Mouse (Mus musculus) intestine, embryonic 15.5 days (tissue): ENCODE measurements at regions not wholly inside any gene's neighbourhood (a gene's known extent, or its start where the extent isn't known, plus 50 kb on each side); places are given as distances from the start of the nearest gene placed in this dataset.

ENCODE experiments used
- ATAC-seq: fragments of 200-750 bp; cut with Nextera tagmentation; 2 replicates; pipeline ENCODE4 v1.8.0; 2017; ENCODE audit warnings: moderate TSS enrichment, moderate library complexity
- H3K27ac ChIP-seq: fragments of 300-500 bp; sonication (generic); 2 replicates; pipeline ENCODE4 v1.5.1; 2015; ENCODE audit warnings: mild to moderate bottlenecking, inconsistent platforms
- H3K27me3 ChIP-seq: fragments of 300-500 bp; sonication (generic); replicated peaks from 2 replicates; pipeline ENCODE4 v1.6.1; 2015; ENCODE audit warnings: inconsistent platforms
- H3K36me3 ChIP-seq: fragments of 300-500 bp; sonication (generic); 2 replicates; pipeline ENCODE4 v1.6.1; 2015; ENCODE audit warnings: inconsistent platforms
- H3K4me1 ChIP-seq: fragments of 300-500 bp; sonication (generic); replicated peaks from 2 replicates; pipeline ENCODE4 v1.6.1; 2015; ENCODE audit warnings: inconsistent platforms
- H3K4me2 ChIP-seq: fragments of 300-500 bp; sonication (generic); replicated peaks from 2 replicates; pipeline ENCODE4 v1.6.1; 2015; ENCODE audit warnings: mild to moderate bottlenecking, inconsistent platforms
- H3K4me3 ChIP-seq: fragments of 300-500 bp; sonication (generic); replicated peaks from 2 replicates; pipeline ENCODE4 v1.5.1; 2015; ENCODE audit warnings: inconsistent platforms
- H3K9ac ChIP-seq: fragments of 300-500 bp; sonication (generic); 2 replicates; pipeline ENCODE4 v1.6.1; 2015; ENCODE audit warnings: inconsistent platforms
- H3K9me3 ChIP-seq: fragments of 300-500 bp; sonication (generic); 2 replicates; pipeline ENCODE4 v1.6.1; 2016; ENCODE audit warnings: inconsistent platforms
- WGBS: fragments of 180-500 bp; shearing (Covaris S2); methylation state at CpG from one replicate; pipeline ENCODE4 v1.1.7; 2015; 5-methylcytosine and 5-hydroxymethylcytosine counted together

- Histone ChIP-seq H3K27me3 (no peaks in the 10 kb centered on the region), H3K4me3 (no peak overlapping the region), H3K9me3 (no peaks in the 10 kb centered on the region), H3K4me2 (no peak overlapping the region), H3K36me3 (no peaks in the 10 kb centered on the region), H3K4me1 (peaks cover 7% of the 10 kb centered on the region; the same call in 1 of the 2 replicates), H3K27ac (no peak overlapping the region), H3K9ac (no peak overlapping the region)
- WGBS: 49% methylated on average over 4 of the region's 4 CpGs
- no peak for ATAC-seq
Measured at GRCm38 (mm10) chr12:54444416-54444815, 212.0 kb downstream of the Sptssa start.

DNA sequence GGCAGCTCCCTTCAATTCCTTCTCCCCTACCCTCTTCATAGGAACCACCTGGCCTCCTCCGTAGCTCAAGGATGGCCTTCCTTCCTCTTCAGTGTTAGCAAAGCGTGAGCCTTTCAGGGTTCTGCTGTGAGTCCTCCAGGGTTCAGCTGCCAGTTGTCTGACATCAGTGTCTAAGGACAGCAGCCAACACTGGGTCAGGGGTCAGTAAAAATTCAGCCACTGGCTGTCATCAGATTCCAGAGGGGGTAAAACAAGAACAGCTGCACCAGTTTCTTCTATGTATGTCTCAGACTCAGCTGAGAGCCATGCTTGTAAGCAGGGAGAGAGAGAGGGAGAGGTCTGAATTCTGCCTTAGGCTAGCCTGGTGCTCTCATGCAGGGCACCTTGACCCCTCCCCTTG, 213.1 kb downstream of the Sptssa start:
- Histone ChIP-seq H3K9me3 (no peaks in the 10 kb centered on the region), H3K27ac (no peak overlapping the region)
- 43% methylated on average over 2 of the region's 2 CpGs for WGBS

GRCm38 (mm10) chr12:54442408-54442807, 214.0 kb downstream of the Sptssa start:
- no peaks in the 10 kb centered on the region for H3K27me3 ChIP-seq
- H3K4me3 ChIP-seq: no peak overlapping the region
- H3K4me1 ChIP-seq: peaks cover 7% of the 10 kb centered on the region; the same call in 1 of the 2 replicates
- no peak overlapping the region for H3K27ac ChIP-seq
- ATAC-seq: no peak
- H3K9ac ChIP-seq: no peak overlapping the region
- H3K9me3 ChIP-seq: no peaks in the 10 kb centered on the region
- H3K4me2 ChIP-seq: no peak overlapping the region
- H3K36me3 ChIP-seq: no peaks in the 10 kb centered on the region
- 70% methylated on average over 11 of the region's 11 CpGs for WGBS

More for the DNA sequence above, 213.1 kb downstream of the Sptssa start:
- Histone ChIP-seq H3K27me3 (no peaks in the 10 kb centered on the region), H3K4me3 (no peak overlapping the region), H3K36me3 (no peaks in the 10 kb centered on the region), H3K9ac (no peak overlapping the region), H3K4me1 (peaks cover 7% of the 10 kb centered on the region; the same call in 1 of the 2 replicates), H3K4me2 (no peak overlapping the region)
- ATAC-seq: peak; percentile 46

GRCm38 (mm10) chr12:54440851-54441593, 215.4 kb downstream of the Sptssa start:
- peaks cover 7% of the 10 kb centered on the region; the same call in 1 of the 2 replicates for H3K4me1 ChIP-seq
- H3K27ac ChIP-seq: no peak overlapping the region
- H3K9ac ChIP-seq: no peak overlapping the region
- ATAC-seq: 0 out of 2 replicates have a peak, but pooled peaks have one; percentile 33
- WGBS: 79% methylated on average over 6 of the region's 6 CpGs
- H3K27me3 ChIP-seq: no peaks in the 10 kb centered on the region
- H3K4me2 ChIP-seq: no peak overlapping the region
- H3K4me3 ChIP-seq: no peak overlapping the region
- no peaks in the 10 kb centered on the region for H3K36me3 ChIP-seq
- no peaks in the 10 kb centered on the region for H3K9me3 ChIP-seq

DNA sequence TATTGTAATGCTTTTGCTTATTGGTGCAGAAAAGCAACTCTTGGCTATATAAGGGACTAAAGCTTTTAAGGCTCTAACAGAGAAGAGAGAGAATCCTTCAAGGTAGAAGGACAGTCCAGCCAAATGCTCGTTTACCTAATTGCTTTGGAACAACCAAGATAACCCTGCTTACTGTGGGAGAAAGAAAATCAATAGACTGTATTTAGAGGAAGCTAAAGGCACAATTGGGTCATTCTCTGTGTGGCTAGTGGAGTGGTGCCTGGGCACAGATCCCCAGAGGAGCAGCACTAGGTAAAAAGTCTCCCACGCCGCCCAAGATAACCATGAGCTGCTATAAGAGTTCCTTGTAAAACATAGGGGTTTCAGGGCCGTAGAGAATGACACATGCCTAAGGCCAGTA, 217.6 kb downstream of the Sptssa start:
- Histone ChIP-seq H3K9me3 (no peaks in the 10 kb centered on the region), H3K4me1 (peaks cover 7% of the 10 kb centered on the region; the same call in 1 of the 2 replicates), H3K9ac (no peak overlapping the region), H3K27ac (no peak overlapping the region), H3K4me3 (no peak overlapping the region), H3K27me3 (no peaks in the 10 kb centered on the region), H3K36me3 (no peaks in the 10 kb centered on the region), H3K4me2 (no peak overlapping the region)
- ATAC-seq: no peak
- WGBS: 72% methylated on average over 4 of the region's 4 CpGs

- Histone ChIP-seq H3K27me3 (no peaks in the 10 kb centered on the region), H3K9me3 (no peaks in the 10 kb centered on the region), H3K4me2 (no peak overlapping the region), H3K36me3 (no peaks in the 10 kb centered on the region), H3K27ac (no peak overlapping the region), H3K4me3 (no peak overlapping the region), H3K4me1 (no peaks in the 10 kb centered on the region), H3K9ac (no peak overlapping the region)
- 88% methylated on average over 6 of the region's 6 CpGs for WGBS
- no peak for ATAC-seq
Measured at GRCm38 (mm10) chr12:54425236-54425635, 221.6 kb upstream of the Egln3 start.

DNA sequence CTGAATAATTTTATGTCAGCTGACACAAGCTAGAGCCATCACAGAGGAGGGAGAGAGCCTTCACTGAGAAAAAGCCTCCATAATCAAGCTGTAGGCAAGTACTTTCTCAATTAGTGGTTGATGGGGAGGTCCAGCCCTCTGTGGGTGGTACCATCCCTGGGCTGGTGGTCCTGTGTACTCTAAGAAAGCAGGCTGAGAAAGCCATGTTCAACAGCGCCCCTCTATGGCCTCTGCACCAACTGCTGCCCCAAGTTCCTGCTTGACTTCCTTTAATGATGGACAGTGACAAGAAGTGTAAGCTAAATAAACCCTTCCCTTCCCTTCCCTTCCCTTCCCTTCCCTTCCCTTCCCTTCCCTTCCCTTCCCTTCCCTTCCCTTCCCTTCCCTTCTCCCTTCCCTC, 211.2 kb upstream of the Egln3 start:
- 65% methylated on average over 1 of the region's 1 CpGs for WGBS
- no peak for ATAC-seq
- Histone ChIP-seq H3K4me3 (no peak overlapping the region), H3K4me2 (no peak overlapping the region), H3K9ac (no peak overlapping the region), H3K27ac (no peak overlapping the region), H3K9me3 (no peaks in the 10 kb centered on the region), H3K27me3 (no peaks in the 10 kb centered on the region), H3K36me3 (no peaks in the 10 kb centered on the region), H3K4me1 (0 out of 2 replicates have a peak, but pooled peaks cover 3% of the 10 kb centered on the region)

DNA sequence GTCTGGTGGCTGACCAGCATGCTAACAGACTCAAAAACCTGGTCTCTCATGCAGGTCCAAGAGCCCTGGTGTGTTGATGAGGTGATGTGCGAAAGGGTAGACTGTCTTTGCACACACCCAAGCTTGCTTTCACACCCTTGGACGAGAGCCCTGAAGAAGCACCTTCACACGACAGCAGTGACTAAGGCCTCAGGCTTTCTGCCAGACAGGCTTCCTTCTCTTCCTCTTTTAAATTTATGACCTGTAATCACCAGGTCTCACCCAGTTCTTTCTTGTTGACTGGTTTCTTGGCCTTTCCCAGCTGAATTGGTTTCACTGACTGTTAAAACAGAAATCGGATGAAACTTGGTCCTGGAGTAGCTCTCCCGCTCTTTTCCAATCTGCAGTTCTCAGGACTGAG, 210.5 kb upstream of the Egln3 start:
- Histone ChIP-seq H3K4me1 (0 out of 2 replicates have a peak, but pooled peaks cover 3% of the 10 kb centered on the region), H3K4me2 (no peak overlapping the region), H3K27me3 (no peaks in the 10 kb centered on the region), H3K36me3 (no peaks in the 10 kb centered on the region), H3K4me3 (no peak overlapping the region), H3K9ac (no peak overlapping the region), H3K27ac (no peak overlapping the region), H3K9me3 (no peaks in the 10 kb centered on the region)
- ATAC-seq: peak; percentile 71
- 50% methylated on average over 5 of the region's 5 CpGs for WGBS

GRCm38 (mm10) chr12:54410038-54410605, 206.5 kb upstream of the Egln3 start:
- Histone ChIP-seq H3K9ac (no peak overlapping the region), H3K4me3 (no peak overlapping the region), H3K4me2 (no peak overlapping the region), H3K9me3 (no peaks in the 10 kb centered on the region), H3K36me3 (no peaks in the 10 kb centered on the region), H3K27ac (no peak overlapping the region), H3K27me3 (no peaks in the 10 kb centered on the region), H3K4me1 (0 out of 2 replicates have a peak, but pooled peaks cover 3% of the 10 kb centered on the region)
- 83% methylated on average over 7 of the region's 7 CpGs for WGBS
- no peak for ATAC-seq

GRCm38 (mm10) chr12:54408906-54409305, 205.2 kb upstream of the Egln3 start:
- no peak for ATAC-seq
- Histone ChIP-seq H3K27me3 (no peaks in the 10 kb centered on the region), H3K4me2 (no peak overlapping the region), H3K27ac (no peak overlapping the region), H3K4me3 (no peak overlapping the region), H3K4me1 (0 out of 2 replicates have a peak, but pooled peaks cover under 1% of the 10 kb centered on the region), H3K36me3 (no peaks in the 10 kb centered on the region), H3K9ac (no peak overlapping the region), H3K9me3 (no peaks in the 10 kb centered on the region)
- 83% methylated on average over 6 of the region's 6 CpGs for WGBS

DNA sequence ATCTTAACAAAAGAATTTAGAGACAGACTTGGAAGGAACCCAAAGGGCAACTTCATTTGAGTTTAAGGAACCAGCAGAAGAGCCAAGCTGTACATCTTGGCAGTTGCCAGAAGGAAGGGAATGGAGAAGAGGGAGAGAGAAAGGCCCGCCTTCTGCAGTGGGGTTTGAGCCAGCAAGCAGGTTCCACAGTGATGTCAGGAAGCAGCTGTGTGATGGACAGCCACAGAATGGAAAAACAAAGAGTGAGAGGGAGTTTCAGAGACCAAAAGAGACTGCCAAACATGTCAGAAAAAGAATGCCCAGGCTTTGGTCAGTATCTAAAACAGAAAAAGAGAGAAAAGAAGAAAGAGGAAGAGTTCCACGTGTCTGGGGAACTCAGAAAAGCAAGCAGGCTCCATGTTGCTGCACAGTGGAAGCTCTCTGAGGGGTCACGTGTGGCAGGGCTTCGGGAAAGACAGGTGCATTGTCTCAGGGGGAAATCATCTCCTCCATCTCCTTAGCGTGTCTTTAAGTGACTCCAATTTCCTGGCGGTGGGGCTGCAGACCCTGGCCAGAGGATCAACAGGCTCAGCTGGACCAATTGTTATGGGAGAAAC, 203.7 kb upstream of the Egln3 start:
- no peak overlapping the region for H3K4me3 ChIP-seq
- no peaks in the 10 kb centered on the region for H3K9me3 ChIP-seq
- WGBS: 53% methylated on average over 6 of the region's 6 CpGs
- H3K27me3 ChIP-seq: no peaks in the 10 kb centered on the region
- no peak overlapping the region for H3K9ac ChIP-seq
- no peak overlapping the region for H3K4me2 ChIP-seq
- no peak overlapping the region for H3K27ac ChIP-seq
- H3K36me3 ChIP-seq: no peaks in the 10 kb centered on the region
- H3K4me1 ChIP-seq: no peaks in the 10 kb centered on the region
- no peak for ATAC-seq

DNA sequence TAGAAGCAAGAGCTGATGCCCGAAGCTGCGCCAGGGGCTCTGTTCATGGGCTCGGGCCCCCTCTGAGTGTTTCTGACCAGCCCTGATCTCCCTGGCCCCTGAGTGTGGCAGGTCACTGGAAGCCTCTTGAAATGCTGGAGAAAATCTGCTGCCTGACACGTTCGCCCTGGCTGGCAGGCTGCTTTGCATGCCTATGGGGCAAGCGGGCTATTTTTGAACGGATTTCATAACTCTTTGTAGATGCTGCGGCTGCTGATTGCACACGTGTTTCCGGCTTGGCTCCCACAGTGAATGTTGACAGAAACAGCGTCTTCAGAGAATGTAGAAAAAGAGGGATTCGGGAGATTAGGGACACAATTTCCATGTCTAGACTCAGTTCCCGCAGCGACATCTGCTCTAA, 201.4 kb upstream of the Egln3 start:
- Histone ChIP-seq H3K4me2 (no peak overlapping the region), H3K27ac (no peak overlapping the region), H3K9me3 (no peaks in the 10 kb centered on the region), H3K4me1 (no peaks in the 10 kb centered on the region), H3K27me3 (no peaks in the 10 kb centered on the region), H3K9ac (no peak overlapping the region), H3K4me3 (no peak overlapping the region), H3K36me3 (no peaks in the 10 kb centered on the region)
- ATAC-seq: no peak
- 63% methylated on average over 14 of the region's 14 CpGs for WGBS
